Comparison of ENCODE assay signal across 8 mouse cellular contexts in the genomic region with DNA sequence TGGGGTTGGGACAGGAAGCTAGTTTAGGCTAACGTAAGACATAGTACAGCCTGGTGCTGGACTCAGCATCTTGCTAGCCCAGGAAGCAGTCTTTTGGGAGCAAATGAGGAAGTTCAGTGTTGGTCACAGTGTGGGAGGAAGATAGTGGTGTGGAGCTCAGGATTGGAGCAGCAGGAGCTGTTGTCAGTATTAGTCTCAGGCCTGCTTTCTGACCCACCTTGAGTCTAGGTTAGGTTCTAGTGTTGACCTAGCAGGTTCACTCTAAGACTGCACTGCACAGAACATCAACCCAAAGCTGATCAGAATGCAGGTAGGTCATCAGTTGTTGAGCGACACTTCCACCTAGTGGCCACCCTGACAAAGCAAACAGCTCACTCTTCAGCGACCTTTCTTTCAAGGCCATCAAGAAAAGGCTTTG. TPM values are rescaled to one million over a fixed set of nuclear protein-coding genes. Genes with fewer than 3 reads are reported as not detected.
DNase-seq lines count a peak whose midpoint lies in the region; ATAC-seq and TF ChIP-seq lines count a peak whose summit lies in the region.

No protein-coding gene starts in this region.

- ATAC-seq in kidney, embryonic 14.5 days (ENCODE audit: low FRiP score, low TSS enrichment), result peak; percentile 40; the same call in 1 of the 2 replicates

- no peaks in the 10 kb centered on the region for H3K36me3 ChIP-seq in heart, adult 2 months (ENCODE audit: control insufficient read depth, insufficient read depth, low read length)
- peaks cover 71% of the 10 kb centered on the region for H3K36me3 ChIP-seq in kidney, embryonic 14.5 days (ENCODE audit: control insufficient read depth, insufficient read depth, low read length)

- H3K79me2 ChIP-seq in heart, adult 2 months (replicated peaks; ENCODE audit: control insufficient read depth, insufficient read depth, low read length), result no peaks in the 10 kb centered on the region

- no peak overlapping the region for H3K4me2 ChIP-seq in kidney, embryonic 14.5 days (replicated peaks; ENCODE audit: low read depth, low read length)

- H3K9me3 ChIP-seq in kidney, embryonic 14.5 days (ENCODE audit: control insufficient read depth, low read length), result no peaks in the 10 kb centered on the region

- TF ChIP-seq EP300 in heart, adult 2 months (IDR thresholded peaks at IDR 0.05; ENCODE audit: insufficient read depth, low read depth, low read length), result peak; percentile 69; the same call in 1 of the 2 replicates

- DNase-seq in right cerebral cortex, adult 2 months (ENCODE audit: low spot score in 2 of 2), result peak; percentile 39 to 40
- no peak for DNase-seq in right cerebral cortex, postnatal 36 days (ENCODE audit: low spot score in 2 of 2)
- DNase-seq in c-Kit-positive CD71-positive TER-119-negative erythroid progenitor cells, embryonic 14.5 days (ENCODE audit: low read depth), result peak; percentile 71
- peak; percentile 54 to 64 for DNase-seq in heart, adult 2 months
- DNase-seq in lung, postnatal 25 days (ENCODE audit: low spot score), result peak; percentile 74
- DNase-seq in spleen, adult 18-20 months, result peak; percentile 47 to 67
- no peak for DNase-seq in urinary bladder, postnatal 25 days (ENCODE audit: low spot score)

- no peaks in the 10 kb centered on the region for H3K27me3 ChIP-seq in heart, adult 2 months (ENCODE audit: control insufficient read depth, insufficient read depth, low read length)
- no peaks in the 10 kb centered on the region for H3K27me3 ChIP-seq in kidney, embryonic 14.5 days (ENCODE audit: control insufficient read depth, insufficient read depth, low read length)

- H3K27ac ChIP-seq in heart, adult 2 months, result no peak overlapping the region
- H3K27ac ChIP-seq in kidney, embryonic 14.5 days (ENCODE audit: low read depth, low read length), result no peak overlapping the region

- no peak overlapping the region for H3K9ac ChIP-seq in heart, adult 2 months (ENCODE audit: low read depth, low read length)
- H3K9ac ChIP-seq in kidney, embryonic 14.5 days (ENCODE audit: low read depth, low read length), result no peak overlapping the region

- TF ChIP-seq POLR2A in heart, adult 2 months (IDR thresholded peaks at IDR 0.05; ENCODE audit: insufficient read depth, low read depth, low read length), result no peak

- H3K4me1 ChIP-seq in heart, adult 2 months (ENCODE audit: control insufficient read depth, insufficient read depth, low read length), result no peaks in the 10 kb centered on the region; the same call in 1 of the 2 replicates
- H3K4me1 ChIP-seq in kidney, embryonic 14.5 days (ENCODE audit: control insufficient read depth, insufficient read depth, low read length), result no peaks in the 10 kb centered on the region

- 23% methylated on average over 3 of the region's 3 CpGs for WGBS in heart, adult 2 months
- WGBS in kidney, embryonic 14.5 days, result 53% methylated on average over 3 of the region's 3 CpGs

- TF ChIP-seq CTCF in heart, adult 2 months (IDR thresholded peaks at IDR 0.05), result peak; percentile 81

- intact Hi-C loops in heart, adult 2 months (cut with DNase I), result loop anchor here (1.0 to 5.0 kb wide), 2 partner anchors 96 to 533 kb away; no protein-coding TSS in a partner anchor

- H3K4me3 ChIP-seq in heart, adult 2 months, result no peak overlapping the region
- H3K4me3 ChIP-seq in kidney, embryonic 14.5 days (ENCODE audit: low read length), result no peak overlapping the region

RNA-seq across cellular contexts. Expression of a gene that starts 1.0 kb away (rescaled TPM):
- total RNA-seq in heart, adult 2 months (2021), result 1 to 10 TPM; 5.2 to 9.0 TPM
- 4.7 and 7.8 TPM in 2 replicates for polyA plus RNA-seq in heart, adult 2 months (2012; rRNA removed)
- 3.6 and 4.9 TPM in 2 replicates for polyA plus RNA-seq in kidney, embryonic 14.5 days (2014; fragmentation: Nextera tagmentation; extraction: Ambion mirVana)

RNA-seq across cellular contexts. Expression of a gene that starts 19.5 kb away (rescaled TPM):
- total RNA-seq in heart, adult 2 months (2021), result 100 to 1,000 TPM; 117 to 121 TPM
- 49.9 and 80.2 TPM in 2 replicates for polyA plus RNA-seq in heart, adult 2 months (2012; rRNA removed)
- polyA plus RNA-seq in kidney, embryonic 14.5 days (2014; fragmentation: Nextera tagmentation; extraction: Ambion mirVana), result 223 and 304 TPM in 2 replicates

RNA-seq across cellular contexts. Expression of a gene that starts 24.3 kb away (rescaled TPM):
- total RNA-seq in heart, adult 2 months (2021), result 10 to 100 TPM; 20.7 to 26.3 TPM
- polyA plus RNA-seq in heart, adult 2 months (2012; rRNA removed), result 26.4 and 30.7 TPM in 2 replicates
- polyA plus RNA-seq in kidney, embryonic 14.5 days (2014; fragmentation: Nextera tagmentation; extraction: Ambion mirVana), result 9.7 and 12.1 TPM in 2 replicates

RNA-seq across cellular contexts. Expression of a gene that starts 24.3 kb away (rescaled TPM):
- total RNA-seq in heart, adult 2 months (2021), result 10 to 100 TPM; 25.5 to 33.6 TPM
- polyA plus RNA-seq in heart, adult 2 months (2012; rRNA removed), result 44.5 and 47.4 TPM in 2 replicates
- polyA plus RNA-seq in kidney, embryonic 14.5 days (2014; fragmentation: Nextera tagmentation; extraction: Ambion mirVana), result 20.4 and 22.2 TPM in 2 replicates

RNA-seq across cellular contexts. Expression of a gene that starts 27.9 kb away (rescaled TPM):
- total RNA-seq in heart, adult 2 months (2021), result 10 to 100 TPM; 45.6 to 57.4 TPM
- 57.6 and 68.4 TPM in 2 replicates for polyA plus RNA-seq in heart, adult 2 months (2012; rRNA removed)
- polyA plus RNA-seq in kidney, embryonic 14.5 days (2014; fragmentation: Nextera tagmentation; extraction: Ambion mirVana), result 22.6 and 24.0 TPM in 2 replicates

Comparison
In these comparisons a context has a peak if more than half of its experiments do, and no peak if none do; other contexts are left out.
1. DNase-seq: peak in right cerebral cortex, adult 2 months (2 of 2), c-Kit-positive CD71-positive TER-119-negative erythroid progenitor cells, embryonic 14.5 days (single experiment), heart, adult 2 months (2 of 2), lung, postnatal 25 days (single experiment) and spleen, adult 18-20 months (2 of 2); none in right cerebral cortex, postnatal 36 days (0 of 2) and urinary bladder, postnatal 25 days (single experiment).